Mouse (Mus musculus): ENCODE measurements at regions not wholly inside any gene's neighbourhood (a gene's known extent, or its start where the extent isn't known, plus 50 kb on each side); places are given as distances from the start of the nearest gene placed in this dataset.

DNA sequence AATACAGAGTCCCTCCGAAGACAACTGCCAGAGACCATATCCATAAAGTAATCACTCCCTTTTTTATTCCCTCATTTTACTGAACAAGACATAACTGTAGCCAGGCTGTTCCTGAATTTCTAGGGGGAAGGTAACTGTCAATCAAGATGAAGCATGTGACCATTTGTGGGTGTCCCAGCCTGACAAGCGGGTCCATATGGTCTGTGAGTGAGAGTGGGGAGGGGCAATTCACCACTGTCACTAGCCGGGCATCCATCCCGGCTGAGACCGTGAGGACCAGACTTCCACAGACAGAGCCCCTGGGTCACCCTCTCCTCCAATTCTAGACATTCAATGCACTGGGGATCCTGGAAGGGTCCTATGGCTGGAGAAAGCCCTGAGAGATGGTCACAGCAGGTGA is 54.6 kb downstream of the Gm11733 start:
- no peak for DNase-seq (ENCODE audit: low spot score)

- no peak for DNase-seq (ENCODE audit: low spot score)
Observed at GRCm38 (mm10) chr11:117540609-117541008, 56.4 kb downstream of the Gm11733 start.

- DNase-seq (ENCODE audit: low spot score), result no peak
Observed at GRCm38 (mm10) chr11:117541205-117541884, 57.2 kb downstream of the Gm11733 start.

DNA sequence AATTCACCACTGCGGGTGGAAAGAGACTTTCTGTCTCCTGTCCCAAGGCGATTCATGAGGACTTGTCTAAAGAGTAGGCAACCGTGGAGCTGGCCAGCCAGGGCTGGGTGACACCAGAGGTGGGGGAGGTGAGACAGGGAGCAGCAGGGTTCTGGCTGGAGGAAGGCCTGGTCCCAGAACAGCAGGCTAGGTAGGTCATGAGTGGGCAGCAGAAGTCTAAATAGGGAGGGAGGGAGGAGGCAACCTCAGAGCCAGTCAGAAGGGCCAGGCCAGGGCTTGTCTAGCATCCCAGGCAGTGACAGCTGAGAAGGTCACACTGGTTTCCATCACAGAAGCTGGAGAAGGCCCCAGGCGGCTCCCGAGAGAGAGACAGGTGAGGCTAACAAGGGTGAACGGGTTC is 59.0 kb downstream of the Gm11733 start:
- DNase-seq (ENCODE audit: low spot score), result no peak

DNA sequence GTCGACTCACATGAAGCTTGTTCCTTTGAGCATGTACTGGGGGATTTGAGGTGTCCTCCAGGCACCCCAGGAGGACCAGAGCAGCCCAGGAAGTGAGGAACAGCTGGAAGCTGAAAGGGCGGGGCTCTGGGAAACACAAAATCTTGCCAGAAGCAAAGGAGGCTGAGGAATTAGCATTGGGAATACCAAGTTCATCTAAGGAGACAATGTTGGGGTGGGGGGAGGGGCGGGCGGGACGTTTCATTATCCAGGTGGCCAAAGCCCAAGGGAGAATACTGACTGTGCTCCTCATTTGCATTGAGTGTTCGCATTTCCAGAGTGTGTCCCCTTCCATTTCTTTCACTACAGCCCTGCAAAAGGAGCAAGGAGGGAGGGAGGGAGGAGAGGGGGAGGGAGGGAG is 60.3 kb downstream of the Gm11733 start:
- DNase-seq (ENCODE audit: low spot score), result no peak

DNA sequence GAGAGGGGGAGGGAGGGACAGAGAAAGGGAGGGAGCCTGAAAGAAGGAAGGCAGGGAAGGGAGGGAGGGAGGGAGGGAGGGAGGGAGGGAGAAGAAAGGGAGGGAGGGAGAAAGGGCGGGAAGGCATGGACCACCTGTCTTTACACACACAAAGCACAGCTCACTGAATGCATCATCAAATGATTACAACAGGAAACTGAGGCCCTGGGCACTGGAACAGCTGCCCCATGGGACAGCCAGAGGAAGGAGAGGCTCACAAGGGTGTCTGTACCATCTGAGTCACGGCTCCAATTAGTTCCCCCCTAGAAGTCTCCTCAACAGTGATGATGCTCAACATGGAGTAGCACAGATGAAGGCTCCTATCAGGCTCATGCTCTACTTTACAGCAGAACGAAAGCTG is 60.8 kb downstream of the Gm11733 start:
- no peak for DNase-seq (ENCODE audit: low spot score)

GRCm38 (mm10) chr11:117551926-117552325 is 67.8 kb downstream of the Gm11733 start:
- DNase-seq (ENCODE audit: low spot score), result no peak

DNA sequence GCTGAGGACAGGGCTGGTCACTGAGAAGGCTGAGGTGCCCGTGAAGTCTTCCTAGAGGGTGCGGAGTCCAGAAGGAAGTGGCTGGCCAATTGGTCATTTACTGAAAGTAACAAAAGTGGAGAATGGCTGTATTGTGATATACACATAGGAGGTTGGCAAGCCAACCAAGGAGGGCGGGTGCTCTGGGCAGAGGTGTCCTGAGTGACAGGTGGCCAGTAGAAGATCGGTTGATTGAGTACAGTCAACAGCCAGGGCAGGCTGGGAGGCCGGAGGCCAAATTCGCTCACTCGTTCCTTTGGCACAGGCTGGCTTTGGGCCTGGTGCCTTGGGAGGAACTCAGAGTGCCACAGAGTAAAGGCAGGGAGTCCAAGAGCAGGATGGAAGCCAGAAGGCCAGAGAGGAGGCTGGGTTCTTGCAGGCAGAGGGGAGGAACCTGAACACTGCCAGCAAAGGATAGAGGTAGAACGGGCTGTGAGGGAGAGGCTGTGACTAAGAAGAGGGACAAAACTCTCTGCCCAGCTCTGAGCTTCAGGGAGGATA is 68.3 kb downstream of the Gm11733 start:
- no peak for DNase-seq (ENCODE audit: low spot score)

DNA sequence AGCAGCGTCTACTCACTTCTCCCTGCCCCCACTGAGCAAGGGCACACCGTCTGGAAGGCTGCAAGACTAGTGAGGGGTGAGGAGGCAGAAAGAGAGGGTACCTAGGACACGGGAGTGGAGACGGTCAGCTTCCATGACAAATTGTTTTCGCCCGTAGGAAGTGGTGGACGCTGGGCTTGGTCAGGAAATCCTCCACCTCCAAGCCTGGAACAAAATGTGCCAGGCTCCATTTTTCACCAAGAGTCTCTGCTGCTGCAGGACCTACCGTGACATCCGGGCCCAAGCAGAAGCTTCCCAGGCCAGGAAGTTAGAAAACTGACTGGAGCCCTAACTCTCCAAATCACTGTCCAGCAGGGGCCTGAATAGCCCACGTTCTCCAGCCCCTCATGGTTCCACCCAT is 69.9 kb downstream of the Gm11733 start:
- DNase-seq (ENCODE audit: low spot score), result no peak

- no peak for DNase-seq (ENCODE audit: low spot score)
Observed at GRCm38 (mm10) chr11:117557474-117558381, 73.6 kb downstream of the Gm11733 start.

GRCm38 (mm10) chr11:117559839-117560238 is 75.7 kb downstream of the Gm11733 start:
- no peak for DNase-seq (ENCODE audit: low spot score)

DNA sequence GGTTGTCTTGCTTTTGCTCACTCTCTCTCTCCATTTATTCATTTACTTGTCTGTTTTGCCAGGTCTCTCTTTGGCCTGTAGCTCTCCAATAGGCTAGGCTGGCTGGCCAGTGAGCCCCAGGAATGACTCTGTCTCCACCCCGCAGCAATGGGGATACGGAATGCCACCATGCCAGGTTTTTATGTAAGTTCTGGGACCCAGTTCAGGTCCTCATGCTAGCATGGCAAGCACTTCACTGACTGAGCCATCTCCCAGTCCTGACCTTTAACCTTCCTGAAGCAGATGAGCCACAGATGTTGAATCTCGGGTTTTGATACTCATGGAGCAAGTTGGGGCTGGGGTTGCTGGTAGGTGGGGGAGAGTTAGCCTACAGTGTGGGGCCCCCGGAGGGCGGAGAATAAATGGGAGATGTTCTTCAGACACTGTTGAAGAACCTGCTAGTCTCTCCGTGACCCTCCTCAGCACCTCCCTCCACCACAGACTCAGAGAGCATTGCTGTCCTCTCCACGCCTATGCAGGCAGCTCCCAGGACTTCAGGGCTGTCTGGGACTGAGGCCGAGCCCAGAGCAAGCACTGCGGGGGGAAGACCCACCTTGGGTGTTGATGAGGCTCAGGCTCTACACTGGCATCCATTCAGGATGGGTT is 83.9 kb downstream of the Gm11733 start:
- no peak for DNase-seq (ENCODE audit: low spot score)

DNA sequence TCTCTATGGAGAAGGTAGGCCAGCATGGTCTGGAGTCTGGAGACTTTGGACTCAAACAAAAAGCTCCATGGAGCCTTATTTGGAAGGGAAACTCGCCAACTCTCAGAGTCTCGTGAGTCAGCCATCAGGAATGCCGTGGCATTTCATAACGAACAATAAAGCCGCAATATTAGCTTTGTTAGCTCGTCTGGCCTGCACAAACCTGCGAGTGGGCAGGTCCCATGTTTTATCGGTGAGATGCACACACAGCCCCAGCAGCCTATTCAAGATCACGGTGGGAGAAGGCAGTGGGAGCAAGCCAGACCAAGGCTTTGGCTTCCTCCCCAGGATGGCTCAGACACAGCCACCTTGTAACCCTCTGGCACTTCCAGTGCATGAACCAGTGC is 84.4 kb downstream of the Gm11733 start:
- DNase-seq (ENCODE audit: low spot score), result no peak

GRCm38 (mm10) chr11:117569566-117570101 is 84.5 kb upstream of the Tnrc6c start:
- no peak for DNase-seq (ENCODE audit: low spot score)

- no peak for DNase-seq (ENCODE audit: low spot score)
Observed at GRCm38 (mm10) chr11:117571858-117572257, 82.2 kb upstream of the Tnrc6c start.

DNA sequence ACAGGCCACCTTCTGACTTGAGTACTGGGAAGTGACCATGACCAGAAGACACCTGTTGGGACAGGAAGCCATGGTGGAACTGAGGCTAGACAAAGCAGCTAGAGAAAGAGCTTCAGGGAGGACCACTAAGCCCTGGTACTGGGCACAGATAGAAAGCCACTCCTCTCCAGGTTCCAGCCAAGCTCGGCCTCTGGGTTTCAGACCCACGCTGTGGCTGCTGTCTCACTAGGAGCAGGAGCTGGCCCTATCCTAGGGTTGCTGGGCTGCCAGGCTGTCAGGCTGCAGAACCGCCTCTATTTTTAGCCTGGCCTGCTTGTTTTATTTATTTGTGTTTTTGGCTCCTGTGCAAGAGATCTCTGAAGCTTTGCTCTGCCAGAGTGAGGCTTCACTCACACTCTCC is 79.4 kb upstream of the Tnrc6c start:
- no peak for DNase-seq (ENCODE audit: low spot score)

- DNase-seq (ENCODE audit: low spot score), result no peak
Observed at GRCm38 (mm10) chr11:117579121-117579520, 75.0 kb upstream of the Tnrc6c start.

DNA sequence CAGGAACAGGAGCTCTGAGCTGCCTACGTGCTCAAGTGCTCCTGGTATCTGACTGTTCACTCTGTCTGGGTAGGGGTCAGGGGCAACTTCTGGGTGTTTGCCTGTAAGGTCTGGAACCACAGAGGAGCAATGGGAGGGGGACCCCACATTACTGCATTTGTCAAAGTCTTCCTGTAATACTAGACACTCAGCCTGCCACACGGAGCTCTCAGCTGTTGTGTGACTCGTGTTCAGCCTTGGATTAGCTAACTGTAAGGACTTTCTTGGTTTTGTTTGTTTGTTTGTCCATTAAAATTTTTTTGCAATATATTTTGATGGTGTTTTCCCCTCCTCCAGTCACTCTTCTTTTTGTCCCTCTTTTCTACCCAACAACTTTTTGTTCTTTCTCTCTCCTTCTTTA is 74.4 kb upstream of the Tnrc6c start:
- DNase-seq (ENCODE audit: low spot score), result no peak

DNA sequence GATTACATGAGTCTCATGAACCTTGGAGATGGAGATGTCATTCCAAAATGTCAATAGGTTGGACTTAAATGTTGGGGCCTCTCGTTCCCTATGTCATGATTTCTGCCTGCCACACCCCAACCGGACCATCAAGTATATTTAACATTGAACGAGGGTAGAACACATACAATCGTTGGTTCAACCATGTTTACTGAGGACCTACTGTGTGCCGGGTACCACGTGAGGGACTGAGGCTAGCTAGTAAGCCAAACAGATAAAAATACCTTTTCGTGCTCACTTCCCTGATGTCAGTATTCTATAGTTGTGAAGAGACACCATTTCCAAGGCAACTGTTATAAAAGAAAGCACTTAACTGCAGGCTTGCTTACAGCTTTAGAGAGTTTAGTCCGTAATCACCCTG is 70.6 kb upstream of the Tnrc6c start:
- DNase-seq (ENCODE audit: low spot score), result no peak

DNA sequence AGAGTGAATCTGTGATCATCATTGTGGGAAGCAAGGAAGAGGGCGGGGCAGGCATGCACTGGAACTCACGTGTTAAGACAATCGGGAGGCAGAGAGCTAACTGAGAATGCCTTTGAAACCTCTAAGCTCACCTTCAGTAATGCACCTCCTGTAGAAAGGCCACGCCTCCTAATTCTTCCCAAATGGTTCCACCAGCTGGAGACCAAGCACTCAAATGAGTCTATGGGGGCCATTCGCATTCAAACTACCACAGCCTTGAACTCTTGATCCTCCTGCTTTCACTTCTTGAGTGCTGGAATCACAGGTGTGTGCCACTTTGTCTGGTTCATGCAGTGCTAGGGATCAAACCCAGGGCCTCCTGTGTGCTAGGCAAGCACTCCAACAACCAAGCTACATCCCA is 68.5 kb upstream of the Tnrc6c start:
- DNase-seq (ENCODE audit: low spot score), result no peak

- no peak for DNase-seq (ENCODE audit: low spot score)
Observed at GRCm38 (mm10) chr11:117586063-117586462, 68.0 kb upstream of the Tnrc6c start.

GRCm38 (mm10) chr11:117586857-117587425 is 67.1 kb upstream of the Tnrc6c start:
- no peak for DNase-seq (ENCODE audit: low spot score)

All from T-cell, adult 2 months (primary cell).